Mouse (Mus musculus) activated CD4-positive, CD25-positive, alpha-beta regulatory T cell, adult 9 weeks (primary cell): ENCODE measurements around the gene Foxe3. TPM values are rescaled to one million over a fixed set of nuclear protein-coding genes. Genes with fewer than 3 reads are reported as not detected.

Experiments used
- polyA plus RNA-seq: library from polyadenylated mRNA; unstranded; fragments of 100-300 nt; shearing (Covaris generic); gene quantifications from one replicate; pipeline ENCODE4 v1.2.1, GENCODE M21; 2017

Foxe3 gene
- not detected for polyA plus RNA-seq

DNA sequence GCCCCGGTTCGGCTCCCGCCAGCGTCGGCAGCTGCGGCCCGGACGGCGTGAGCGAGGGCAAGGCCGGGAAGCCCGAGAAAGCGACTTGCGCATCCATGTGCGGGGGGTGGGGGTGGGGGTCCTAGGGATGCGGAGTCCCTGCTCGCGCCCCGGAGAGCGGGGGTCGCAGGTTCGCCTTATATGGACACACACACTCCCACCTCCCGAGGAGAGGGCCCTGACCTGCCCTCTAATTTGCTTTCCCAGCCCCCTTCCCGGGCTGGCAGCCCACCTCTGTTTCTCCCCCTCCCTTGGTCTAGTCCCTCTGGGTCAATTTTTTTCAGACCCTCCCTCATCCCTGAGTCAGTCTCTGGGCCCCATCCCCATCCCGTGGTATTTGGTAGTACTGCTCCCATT lies at the start of gene Foxe3:
Gene Foxe3, minus strand, starts transcription at position 97 of the 396 bp plus-strand sequence.

DNA sequence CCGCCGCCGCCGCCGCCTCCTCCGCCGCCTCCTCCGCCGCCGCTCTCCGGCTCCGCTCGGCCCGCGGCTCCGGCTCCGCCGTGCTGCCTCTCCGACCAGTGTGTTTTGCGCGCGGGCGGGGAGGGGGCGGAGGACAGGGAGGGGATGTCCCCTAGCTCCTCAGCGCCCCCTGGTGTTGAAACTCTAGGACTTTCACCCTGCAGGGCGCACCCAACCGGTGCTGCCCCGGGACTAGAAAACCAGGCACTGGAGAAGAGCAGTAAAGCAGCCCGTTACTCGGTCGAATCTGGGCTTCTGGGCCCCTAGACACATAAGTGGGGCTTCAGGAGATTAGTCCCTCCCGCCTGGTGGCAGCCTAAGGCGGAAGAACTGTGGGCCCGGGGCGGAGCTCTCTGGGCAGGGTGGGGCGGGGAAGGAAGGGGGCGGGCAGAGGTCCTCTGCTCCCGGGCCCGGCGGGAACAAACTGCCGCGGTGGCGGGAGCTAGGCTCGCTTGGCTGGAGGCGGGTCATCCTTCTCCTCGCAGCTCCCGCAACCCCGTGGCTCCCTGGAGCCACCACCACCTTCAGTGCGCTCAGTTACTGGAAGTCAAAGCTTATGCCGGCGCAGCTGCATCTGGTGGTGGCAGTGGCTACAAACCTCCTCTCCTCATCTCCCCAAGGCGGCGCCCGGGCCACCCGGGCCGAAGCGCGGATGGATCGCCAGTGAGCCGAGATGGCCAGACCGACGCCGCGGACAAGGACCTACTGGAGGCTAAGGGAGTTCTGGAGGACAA lies 16.8 kb downstream of the Foxe3 start, which contains the start of gene Foxd2:
Gene Foxd2, minus strand, starts transcription at position 45 of the 773 bp plus-strand sequence.

Other genes starting within 250 kb of the Foxe3 start
- gene Gm12830, start 104.3 kb downstream of the Foxe3 start, polyA plus RNA-seq, result not detected
- gene Foxd2, start 17.1 kb downstream of the Foxe3 start, polyA plus RNA-seq, result not detected
- 58.4 TPM for gene Cmpk1, start 61.2 kb upstream of the Foxe3 start, polyA plus RNA-seq
- 3.0 TPM for gene Stil, start 74.1 kb upstream of the Foxe3 start, polyA plus RNA-seq
- gene Tal1, start 130.4 kb upstream of the Foxe3 start, polyA plus RNA-seq, result not detected
- 28.2 TPM for gene Pdzk1ip1, start 162.7 kb upstream of the Foxe3 start, polyA plus RNA-seq
- gene Cyp4x1, start 208.3 kb upstream of the Foxe3 start, polyA plus RNA-seq, result 0.09 TPM